Mouse (Mus musculus) ES-E14 (cell line): ENCODE data around the gene Myom1. TPM values are rescaled to one million over a fixed set of nuclear protein-coding genes. Genes with fewer than 3 reads are reported as not detected.
"Not testable (repeated sequence)": the region's sequence is repeated elsewhere in the genome, so short reads cannot be mapped to it uniquely, and the experiment has no call there.

Experiments used
- DNase-seq: peaks from one replicate; pipeline ENCODE4 v3.0.0-alpha.2; 2013; ENCODE audit warnings: low read depth, low spot score
- H3K27ac ChIP-seq: 2 replicates; pipeline ENCODE4 v1.5.1; 2012; ENCODE audit warnings: low read depth, mild to moderate bottlenecking, low read length, moderate library complexity, mixed read lengths; ENCODE audit not compliant: poor library complexity, insufficient read depth, severe bottlenecking
- H3K36me3 ChIP-seq: 2 replicates; pipeline ENCODE4 v1.6.1; 2012; ENCODE audit warnings: mild to moderate bottlenecking, low read length, moderate library complexity, mixed read lengths; ENCODE audit not compliant: control insufficient read depth, poor library complexity, insufficient read depth, severe bottlenecking
- H3K4me1 ChIP-seq, 2 experiments: fragments of 150-350 bp in 1 of 2; sonication (generic) in 1 of 2; 2 replicates each; pipeline ENCODE4 v1.6.1; 2012; ENCODE audit warnings: low read length in 2 of 2, mild to moderate bottlenecking in 1 of 2, mixed read lengths in 1 of 2; ENCODE audit not compliant: control insufficient read depth in 2 of 2, insufficient read depth in 2 of 2, poor library complexity in 1 of 2
- H3K4me3 ChIP-seq, 2 experiments: fragments of 150-350 bp in 1 of 2; sonication (generic) in 1 of 2; 2 replicates each; pipeline ENCODE4 v1.5.1; 2012; ENCODE audit warnings: low read length in 2 of 2, low read depth in 1 of 2, mild to moderate bottlenecking in 1 of 2, mixed read lengths in 1 of 2; ENCODE audit not compliant: insufficient read depth in 1 of 2, poor library complexity in 1 of 2, severe bottlenecking in 1 of 2
- H3K9ac ChIP-seq: 2 replicates; pipeline ENCODE4 v1.6.1; 2012; ENCODE audit warnings: low read depth, mild to moderate bottlenecking, low read length, mixed read lengths; ENCODE audit not compliant: poor library complexity, insufficient read depth, severe bottlenecking
- H3K9me3 ChIP-seq: fragments of 150-350 bp; sonication (generic); 2 replicates; pipeline ENCODE4 v1.6.1; 2012; ENCODE audit warnings: low read depth, mild to moderate bottlenecking, low read length; ENCODE audit not compliant: control insufficient read depth, insufficient read depth
- CHD2 ChIP-seq: IDR thresholded peaks from 2 replicates; pipeline ENCODE4 v1.6.1; 2014; ENCODE audit warnings: mild to moderate bottlenecking, low read depth, low read length, inconsistent platforms
- HCFC1 ChIP-seq: IDR thresholded peaks from 2 replicates; pipeline ENCODE4 v1.6.1; 2012; ENCODE audit warnings: low read length, inconsistent platforms, borderline replicate concordance; ENCODE audit not compliant: insufficient read depth
- MAFK ChIP-seq: IDR thresholded peaks from 2 replicates; pipeline ENCODE4 v1.6.1; 2014; ENCODE audit warnings: mild to moderate bottlenecking, low read depth, low read length, inconsistent platforms; ENCODE audit not compliant: insufficient read depth
- ZC3H11A ChIP-seq: IDR thresholded peaks from 2 replicates; pipeline ENCODE4 v1.6.1; 2012; ENCODE audit warnings: low read depth, mild to moderate bottlenecking, inconsistent platforms, low read length, borderline replicate concordance
- ZNF384 ChIP-seq: IDR thresholded peaks from 2 replicates; pipeline ENCODE4 v1.6.1; 2012; ENCODE audit warnings: low read depth, low read length, inconsistent platforms
- in situ Hi-C, 2 experiments: fragments of 600-800 bp; cut with MboI; formaldehyde crosslinking; loops; one replicate each; pipeline ENCODE4 v1.15.1; 2025; ENCODE audit warnings: low sequenced_read_pairs in 2 of 2, inconsistent platforms in 1 of 2; ENCODE audit not compliant: unreplicated experiment in 2 of 2
- total RNA-seq: library from RNA; depleted of rRNA; stranded (reverse); fragments of 300-350 nt; gene quantifications from 2 replicates; pipeline ENCODE4 v1.2.3, GENCODE M21; 2012; rRNA removed

The Myom1 gene
- 2.4 and 3.3 TPM in 2 replicates for total RNA-seq

DNA sequence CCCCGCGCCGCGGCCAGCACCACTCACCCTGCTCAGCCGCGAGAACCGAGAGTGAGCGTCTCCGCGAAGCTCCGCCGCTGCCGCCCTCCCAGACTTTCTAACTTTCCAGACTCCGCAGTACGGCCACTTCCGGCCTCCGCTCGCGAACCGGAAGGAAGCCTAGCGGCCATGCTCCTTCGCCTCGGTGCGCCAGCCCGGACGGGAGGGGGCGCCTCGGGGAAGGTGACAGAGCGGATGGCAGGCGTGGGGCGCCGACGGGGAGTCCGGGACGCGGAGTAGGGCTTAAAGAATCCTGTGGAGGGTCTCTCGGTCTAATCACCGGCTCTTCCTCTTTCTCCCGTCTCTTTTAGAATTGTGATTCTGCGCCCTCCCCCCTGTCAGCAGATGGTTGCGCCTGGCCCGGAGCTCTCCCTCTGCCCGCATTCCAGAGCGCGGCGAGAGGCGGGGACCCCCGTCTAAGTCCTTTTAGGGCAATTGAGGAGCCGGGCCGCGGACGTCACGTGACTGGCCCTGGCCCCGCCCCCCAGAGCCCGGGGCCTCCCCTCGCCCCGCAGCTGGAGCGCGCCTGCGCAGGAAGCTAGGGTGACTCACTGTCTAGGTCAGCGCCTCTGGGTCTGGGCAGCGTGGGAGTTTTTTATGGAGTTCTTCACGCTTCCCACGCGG lies at the start of gene Myom1:
Gene Myom1, plus strand, starts transcription at position 553 of the 663 bp plus-strand sequence.
- Histone ChIP-seq H3K4me1 (peaks cover 10% of the 10 kb centered on the region in 2 experiments), H3K36me3 (no peaks in the 10 kb centered on the region; the same call in 1 of the 2 replicates), H3K4me3 (peak within 1 kb of the TSS; percentile 64 to 98), H3K27ac (peak within 1 kb of the TSS; percentile 96), H3K9ac (peak within 1 kb of the TSS; percentile 99), H3K9me3 (no peaks in the 10 kb centered on the region)
- peak; percentile 58 for TF ChIP-seq HCFC1
- no peak for TF ChIP-seq ZNF384
- TF ChIP-seq CHD2, result no peak
- no peak for TF ChIP-seq ZC3H11A
- TF ChIP-seq MAFK, result no peak
- DNase-seq, result peak; percentile 93
- in situ Hi-C loops, result no loop called here

DNA sequence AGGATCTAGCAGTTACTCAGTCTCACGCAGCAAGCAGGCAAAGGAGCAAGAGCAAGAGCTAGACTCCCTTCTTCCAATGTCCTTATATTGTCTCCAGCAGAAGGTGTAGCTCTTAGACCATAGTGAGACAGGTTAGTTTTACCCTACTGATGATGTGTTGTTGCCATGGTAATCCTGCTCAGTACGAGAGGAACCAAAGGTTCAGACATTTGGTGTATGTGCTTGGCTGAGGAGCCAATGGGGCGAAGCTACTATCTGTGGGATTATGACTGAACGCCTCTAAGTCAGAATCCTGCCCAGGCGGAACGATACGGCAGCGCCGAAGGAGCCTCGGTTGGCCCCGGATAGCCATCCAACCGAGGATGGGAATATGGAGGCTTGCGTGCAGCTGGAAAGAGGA lies 38.9 kb upstream of the Myom1 start:
- H3K4me3 ChIP-seq, H3K27ac ChIP-seq, H3K9ac ChIP-seq, H3K9me3 ChIP-seq, H3K4me1 ChIP-seq, H3K36me3 ChIP-seq, in situ Hi-C loops: not testable (repeated sequence)
- DNase-seq, result peak; percentile 39

DNA sequence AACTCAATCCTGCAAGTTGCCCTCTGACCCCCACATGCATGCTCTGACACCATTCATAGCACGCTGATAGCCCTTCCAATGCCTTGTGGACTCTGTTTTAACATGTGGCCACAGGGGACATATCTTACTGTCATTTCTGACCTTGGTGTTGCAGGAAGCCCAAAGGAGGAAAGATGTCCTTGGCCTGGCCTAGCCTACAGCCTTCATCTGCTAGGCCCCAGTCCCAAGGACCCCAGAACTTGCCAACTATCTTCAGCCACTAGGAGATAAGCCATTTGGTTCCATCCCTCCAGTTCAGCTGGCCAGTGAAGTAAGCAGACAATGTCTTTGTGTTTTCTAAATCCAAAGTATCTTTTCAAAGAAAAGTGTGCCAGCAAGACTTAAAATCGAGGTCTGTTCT lies 37.2 kb upstream of the Myom1 start:
- Histone ChIP-seq H3K4me3 (no peak overlapping the region), H3K9ac (no peak overlapping the region), H3K4me1 (no peaks in the 10 kb centered on the region), H3K9me3 (no peaks in the 10 kb centered on the region), H3K27ac (no peak overlapping the region), H3K36me3 (no peaks in the 10 kb centered on the region)
- DNase-seq, result no peak
- in situ Hi-C loops, result no loop called here
- no peak for TF ChIP-seq MAFK
- TF ChIP-seq CHD2, result no peak
- no peak for TF ChIP-seq HCFC1
- no peak for TF ChIP-seq ZC3H11A
- TF ChIP-seq ZNF384, result no peak

DNA sequence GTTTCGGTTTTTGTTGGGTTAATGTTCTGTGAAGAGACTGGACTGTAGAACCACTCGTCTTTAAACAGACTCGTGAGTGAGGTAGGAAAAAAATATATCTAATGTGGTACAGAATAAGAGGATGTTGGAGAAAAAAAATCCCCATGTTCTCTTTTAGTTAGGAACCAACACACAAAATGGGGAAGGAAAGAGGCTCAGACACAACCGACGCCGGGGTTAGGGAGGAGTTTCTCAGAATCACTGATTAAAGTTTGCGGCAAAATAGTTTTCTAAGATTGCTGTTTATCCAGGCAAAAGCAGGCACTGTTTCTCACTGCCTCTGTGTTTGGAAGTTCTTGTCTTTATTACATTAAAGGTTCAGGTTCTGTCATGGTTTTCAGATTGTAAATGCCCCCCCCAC lies 36.3 kb upstream of the Myom1 start:
- TF ChIP-seq ZNF384, result no peak
- TF ChIP-seq HCFC1, result no peak
- in situ Hi-C loops, result no loop called here
- Histone ChIP-seq H3K36me3 (no peaks in the 10 kb centered on the region), H3K9me3 (no peaks in the 10 kb centered on the region), H3K27ac (no peak overlapping the region), H3K4me1 (no peaks in the 10 kb centered on the region), H3K4me3 (no peak overlapping the region), H3K9ac (no peak overlapping the region)
- no peak for DNase-seq

DNA sequence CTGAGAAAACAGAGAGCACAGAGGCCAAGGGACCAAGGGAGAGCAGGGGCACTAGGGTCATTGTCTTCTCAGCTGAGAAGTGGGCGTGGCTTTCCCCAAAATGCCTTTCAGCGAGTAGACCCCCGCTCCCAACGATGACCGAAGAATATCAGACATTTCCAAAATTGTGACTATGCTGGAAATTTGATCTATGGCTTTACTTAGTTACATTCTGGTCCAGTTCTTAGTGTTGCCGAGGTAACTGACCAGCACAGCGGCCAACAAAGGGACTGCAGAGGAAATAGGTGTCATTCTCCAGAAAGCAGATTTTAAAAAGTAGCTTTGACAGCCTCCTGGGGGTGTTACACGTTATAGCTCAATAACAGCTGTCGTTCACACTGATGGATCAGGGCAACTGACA lies 35.2 kb upstream of the Myom1 start:
- in situ Hi-C loops, result no loop called here
- DNase-seq, result no peak

More for the DNA sequence above, 35.2 kb upstream of the Myom1 start:
- 0 out of 4 replicates have a peak, but pooled peaks cover 0 to 3% of the 10 kb centered on the region in 2 experiments for H3K4me1 ChIP-seq
- no peak for TF ChIP-seq ZC3H11A
- TF ChIP-seq ZNF384, result no peak
- no peak for TF ChIP-seq MAFK
- TF ChIP-seq HCFC1, result no peak
- no peaks in the 10 kb centered on the region for H3K36me3 ChIP-seq
- H3K9ac ChIP-seq, result no peak overlapping the region
- H3K27ac ChIP-seq, result no peak overlapping the region
- no peak overlapping the region for H3K4me3 ChIP-seq
- H3K9me3 ChIP-seq, result no peaks in the 10 kb centered on the region
